Mouse (Mus musculus): Measurements from ENCODE around the gene Pink1. TPM values are rescaled to one million over a fixed set of nuclear protein-coding genes. Genes with fewer than 3 reads are reported as not detected.

The Pink1 gene
- total RNA-seq, 4 experiments from 2014 or later: 762 to 861 (median 819) TPM

DNA sequence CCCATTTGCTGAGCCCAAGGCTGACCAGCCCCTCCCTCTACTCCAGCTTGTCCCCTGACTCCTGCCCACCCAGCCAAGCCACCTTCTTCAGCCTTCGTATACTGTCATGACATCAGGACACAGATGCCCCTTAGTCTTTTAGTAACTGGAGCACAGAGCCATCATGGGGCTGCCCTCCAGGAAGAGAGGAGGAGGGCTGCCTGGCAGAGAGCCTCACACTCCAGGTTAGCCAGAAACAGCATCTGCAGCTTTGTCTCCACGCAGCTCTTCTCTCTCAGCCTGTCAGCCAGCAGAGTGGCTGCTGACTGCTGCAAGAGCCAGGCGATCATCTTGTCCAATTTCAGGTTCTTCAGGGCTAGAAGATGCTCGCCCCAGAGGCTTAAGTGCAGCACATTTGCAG lies 12.3 kb downstream of the Pink1 start:
- no peak for DNase-seq (ENCODE audit: low spot score in 2 of 2)

DNA sequence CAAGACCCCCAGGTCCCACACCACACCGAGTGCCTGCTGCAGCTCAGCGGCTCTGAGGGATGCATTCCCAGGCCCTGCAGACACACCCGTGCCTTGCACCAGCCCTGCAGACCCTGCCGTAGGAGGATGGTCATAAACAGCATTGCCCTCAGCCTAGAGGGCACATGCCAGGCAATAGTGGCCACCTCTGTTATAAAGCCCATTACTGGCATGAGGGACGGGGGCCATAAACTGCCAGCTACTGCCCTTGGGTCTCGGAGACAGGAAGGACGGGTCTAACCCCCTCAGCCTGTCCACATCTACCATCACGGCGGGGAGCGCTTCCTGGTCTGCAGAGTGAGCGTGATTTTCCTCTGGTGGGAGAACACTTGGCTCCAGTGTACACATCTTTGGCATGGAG lies 13.1 kb downstream of the Pink1 start:
- no peak for DNase-seq (ENCODE audit: low spot score in 2 of 2)

GRCm38 (mm10) chr4:138312105-138312504 lies 14.0 kb downstream of the Pink1 start:
- DNase-seq (ENCODE audit: low spot score in 2 of 2): no peak

GRCm38 (mm10) chr4:138311595-138311994 lies 14.5 kb downstream of the Pink1 start:
- DNase-seq (ENCODE audit: low spot score in 2 of 2): no peak

- no peak for DNase-seq (ENCODE audit: low spot score in 2 of 2)
Measured at GRCm38 (mm10) chr4:138310311-138310910, 15.7 kb downstream of the Pink1 start.

- DNase-seq (ENCODE audit: low spot score in 2 of 2): no peak
Measured at GRCm38 (mm10) chr4:138307739-138308138, 18.4 kb downstream of the Pink1 start.

GRCm38 (mm10) chr4:138307025-138307424 lies 19.1 kb downstream of the Pink1 start:
- no peak for DNase-seq (ENCODE audit: low spot score in 2 of 2)

GRCm38 (mm10) chr4:138304340-138305104 lies 21.6 kb downstream of the Pink1 start, which contains the start of gene Ddost:
Gene Ddost (plus strand): TSS chr4:138304730.
- DNase-seq (ENCODE audit: low spot score in 2 of 2): peak; percentile 96 to 98

DNA sequence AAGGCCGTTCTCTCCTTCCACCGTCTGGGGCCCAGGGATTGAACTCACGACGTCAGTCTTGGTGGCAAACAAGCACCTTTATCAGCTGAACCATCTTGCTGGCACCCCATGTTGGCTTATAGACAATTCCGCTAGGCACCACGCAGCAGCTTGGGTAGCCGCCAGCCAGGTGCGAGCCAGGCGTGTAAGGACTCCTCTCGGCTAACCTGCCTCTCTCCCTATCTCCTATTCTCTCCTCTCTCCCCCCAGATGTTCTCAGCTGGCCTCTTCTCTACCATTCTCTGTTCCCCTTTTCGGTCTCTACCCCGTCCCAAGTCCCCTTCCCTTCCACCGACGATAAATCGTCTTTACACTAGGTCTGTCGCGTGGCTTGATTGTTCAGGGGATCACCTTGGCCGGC lies 22.4 kb downstream of the Pink1 start:
- no peak for DNase-seq (ENCODE audit: low spot score in 2 of 2)

GRCm38 (mm10) chr4:138303011-138303410 lies 23.1 kb downstream of the Pink1 start:
- no peak for DNase-seq (ENCODE audit: low spot score in 2 of 2)

DNA sequence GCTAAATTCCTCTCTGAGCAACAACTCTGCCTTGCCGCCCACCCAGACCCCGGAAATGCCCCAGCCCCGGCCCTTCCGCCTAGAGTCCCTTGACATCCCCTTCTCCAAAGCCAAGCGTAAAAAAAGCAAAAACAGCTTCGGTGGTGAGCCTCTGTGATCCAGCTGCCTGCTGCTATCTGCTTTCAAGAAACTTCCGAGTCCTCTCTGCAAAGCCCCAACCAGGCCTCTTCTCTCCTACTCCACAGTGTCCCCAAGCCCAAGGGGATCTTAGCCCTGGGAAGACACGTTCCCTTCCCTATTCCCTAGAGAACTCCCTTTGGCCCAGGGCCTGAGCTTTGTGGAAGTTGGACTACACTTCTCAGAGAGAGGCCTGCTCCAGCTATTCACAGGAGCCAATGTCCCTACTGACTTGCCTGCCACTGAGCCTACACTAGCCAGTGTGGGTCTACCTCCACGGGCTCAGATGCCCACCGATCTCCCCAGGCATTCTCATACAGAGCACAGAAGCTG lies 24.8 kb downstream of the Pink1 start:
- no peak for DNase-seq (ENCODE audit: low spot score in 2 of 2)

GRCm38 (mm10) chr4:138293949-138294550 lies 32.1 kb downstream of the Pink1 start:
- no peak for DNase-seq (ENCODE audit: low spot score in 2 of 2)

GRCm38 (mm10) chr4:138293261-138293948 lies 32.7 kb downstream of the Pink1 start:
- DNase-seq (ENCODE audit: low spot score in 2 of 2): no peak

- no peak for DNase-seq (ENCODE audit: low spot score in 2 of 2)
Measured at GRCm38 (mm10) chr4:138292028-138292427, 34.1 kb downstream of the Pink1 start.

DNA sequence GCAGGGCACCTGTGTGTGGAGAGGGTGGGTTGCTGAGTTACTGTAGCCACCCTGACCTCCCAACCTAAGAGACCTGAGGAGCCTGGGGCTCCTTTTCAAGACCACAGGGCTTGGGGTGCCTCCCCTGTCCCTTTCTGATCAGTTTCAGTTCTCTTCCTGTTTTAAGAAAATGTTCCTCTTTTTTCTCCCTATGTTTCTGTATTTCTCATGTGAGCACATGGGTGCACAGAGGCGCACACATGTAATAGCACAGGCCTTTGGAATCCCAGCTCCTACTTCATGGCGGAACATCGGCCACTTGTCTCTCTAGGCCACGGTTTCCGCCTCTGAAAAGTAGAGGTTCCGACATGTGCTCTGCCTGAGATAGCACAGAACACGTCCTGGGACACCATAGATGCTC lies 37.4 kb downstream of the Pink1 start:
- no peak for DNase-seq (ENCODE audit: low spot score in 2 of 2)

DNA sequence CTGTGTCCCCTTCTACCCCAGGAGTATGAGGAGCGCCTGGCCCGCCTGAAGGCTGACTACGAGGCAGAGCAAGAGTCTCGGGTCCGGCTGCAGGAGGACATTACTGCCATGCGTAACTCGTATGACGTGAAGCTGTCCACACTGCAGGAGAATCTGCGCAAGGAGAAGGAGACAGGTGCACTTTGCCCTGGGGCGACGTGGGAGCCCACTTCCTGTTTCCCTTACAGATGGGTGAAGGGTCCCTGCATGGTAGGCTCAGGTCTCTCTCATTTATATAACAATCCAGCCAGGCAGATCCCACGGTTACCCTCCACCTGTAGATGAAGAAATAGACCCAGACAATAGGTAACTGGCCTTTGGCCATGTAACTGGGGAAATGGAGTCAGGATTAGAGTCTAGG lies 39.7 kb downstream of the Pink1 start:
- no peak for DNase-seq (ENCODE audit: low spot score in 2 of 2)

DNA sequence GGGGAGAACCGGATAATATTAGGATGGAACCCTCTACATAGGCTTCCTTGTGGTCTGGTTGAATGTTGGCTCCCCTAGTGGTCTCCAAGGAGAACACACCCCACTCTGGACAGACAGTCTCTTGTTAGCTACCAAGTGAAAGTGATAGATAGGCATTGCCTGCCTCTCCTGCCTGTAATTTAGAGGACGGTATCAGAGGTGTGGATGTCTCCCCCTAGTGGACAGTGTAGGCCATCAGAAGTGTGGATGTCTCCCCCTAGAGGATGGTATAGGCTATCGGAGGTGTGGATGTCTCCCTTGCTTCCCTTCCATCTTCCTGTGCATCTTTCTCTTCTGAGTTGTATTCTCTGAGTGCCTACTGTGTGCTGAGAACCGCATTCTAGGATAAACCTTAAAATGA lies 43.3 kb downstream of the Pink1 start:
- peak; percentile 23 to 37 for DNase-seq (ENCODE audit: low spot score in 2 of 2)

DNA sequence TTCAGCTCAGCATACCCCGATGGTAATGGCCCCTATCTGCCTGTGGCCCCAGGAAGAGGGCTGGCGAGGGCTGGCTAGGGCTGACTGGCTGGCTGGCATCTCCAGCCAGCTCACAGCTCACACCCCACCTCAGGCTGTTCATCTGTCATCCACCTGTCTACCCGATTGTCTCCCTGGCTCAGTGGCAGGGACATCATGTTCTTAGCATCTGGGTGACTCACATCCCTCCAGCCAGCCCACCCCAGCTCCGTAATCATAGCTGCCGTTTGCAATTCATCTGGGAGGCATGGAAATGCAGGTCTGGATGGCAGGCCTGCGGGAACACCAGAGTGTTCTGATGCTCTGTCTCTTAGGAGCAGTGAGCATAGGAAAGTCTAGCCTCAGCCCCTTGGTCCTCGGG lies 47.8 kb downstream of the Pink1 start:
- DNase-seq (ENCODE audit: low spot score in 2 of 2): no peak

DNA sequence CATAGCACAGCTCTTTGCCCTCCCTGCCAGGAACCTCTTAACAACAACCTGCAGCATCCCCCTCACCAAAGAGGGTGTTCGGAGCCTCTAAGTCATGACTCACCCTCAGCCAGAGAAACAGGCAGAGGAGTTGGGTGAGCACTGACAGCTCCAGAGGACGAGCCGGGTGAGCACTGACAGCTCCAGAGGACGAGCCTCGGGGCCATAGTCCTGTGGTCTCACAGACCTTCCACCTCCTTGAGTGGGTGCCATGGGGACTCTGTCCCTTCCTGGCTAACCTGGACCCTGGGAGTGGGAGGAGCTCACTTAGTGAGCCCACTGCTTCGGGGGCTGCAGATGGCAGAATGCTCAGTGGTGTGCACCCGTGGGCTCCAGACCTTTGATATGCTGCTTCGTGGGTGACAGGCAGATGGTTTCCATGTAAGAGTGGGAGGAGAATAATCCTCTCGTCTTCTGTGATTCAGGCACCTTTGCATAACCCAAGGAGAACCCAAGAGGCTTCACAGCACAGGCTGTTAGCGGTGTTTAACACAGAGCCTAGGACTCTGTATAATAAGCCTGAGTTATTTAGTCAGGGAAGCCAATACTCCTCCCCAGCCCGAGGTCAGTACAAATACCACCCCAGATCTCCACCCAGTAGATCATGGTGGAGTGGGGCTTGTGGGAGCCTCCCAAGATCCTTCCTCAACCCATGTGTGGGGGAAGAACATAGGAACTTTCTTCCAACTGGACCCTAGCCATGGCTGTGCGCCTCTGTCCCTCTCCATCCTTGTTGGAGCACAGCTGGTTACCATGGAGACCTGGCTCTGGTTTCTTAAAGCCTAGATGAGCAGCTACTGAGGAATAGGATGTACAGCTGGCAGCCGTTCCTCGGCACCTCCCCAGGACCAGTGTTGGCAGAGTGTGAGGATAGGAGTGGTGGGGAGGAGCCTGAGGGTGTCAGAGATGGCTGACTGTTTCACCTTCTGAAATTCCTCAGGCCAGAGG lies 53.8 kb downstream of the Pink1 start:
- no peak for DNase-seq (ENCODE audit: low spot score in 2 of 2)

GRCm38 (mm10) chr4:138267869-138268268 lies 58.2 kb downstream of the Pink1 start:
- no peak for DNase-seq (ENCODE audit: low spot score in 2 of 2)
